Mouse (Mus musculus) lung, embryonic 16.5 days (tissue): ENCODE measurements around the gene Gng2. TPM values are rescaled to one million over a fixed set of nuclear protein-coding genes. Genes with fewer than 3 reads are reported as not detected.

Experiments used
- ATAC-seq: fragments of 200-750 bp; cut with Nextera tagmentation; 2 replicates; pipeline ENCODE4 v1.8.0; 2017; ENCODE audit warnings: low read depth, mild to moderate bottlenecking, moderate library complexity
- H3K27ac ChIP-seq: fragments of 300-500 bp; sonication (generic); 2 replicates; pipeline ENCODE4 v1.5.1; 2014; ENCODE audit warnings: mild to moderate bottlenecking, control low read depth, low read length
- H3K27me3 ChIP-seq: fragments of 300-500 bp; sonication (generic); 2 replicates; pipeline ENCODE4 v1.6.1; 2014; ENCODE audit warnings: low read depth, low read length, mixed read lengths; ENCODE audit not compliant: control insufficient read depth, insufficient read depth
- H3K36me3 ChIP-seq: fragments of 300-500 bp; sonication (generic); 2 replicates; pipeline ENCODE4 v1.6.1; 2014; ENCODE audit warnings: low read length; ENCODE audit not compliant: control insufficient read depth, insufficient read depth
- H3K4me1 ChIP-seq: fragments of 300-500 bp; sonication (generic); replicated peaks from 2 replicates; pipeline ENCODE4 v1.6.1; 2014; ENCODE audit warnings: low read length, mixed read lengths; ENCODE audit not compliant: control insufficient read depth, insufficient read depth
- H3K4me2 ChIP-seq: fragments of 300-500 bp; sonication (generic); 2 replicates; pipeline ENCODE4 v1.6.1; 2014; ENCODE audit warnings: low read depth, low read length, control low read depth
- H3K4me3 ChIP-seq: fragments of 300-500 bp; sonication (generic); 2 replicates; pipeline ENCODE4 v1.5.1; 2014; ENCODE audit warnings: mild to moderate bottlenecking, low read length, control low read depth
- H3K9ac ChIP-seq: fragments of 300-500 bp; sonication (generic); 2 replicates; pipeline ENCODE4 v1.6.1; 2014; ENCODE audit warnings: low read length, control low read depth
- H3K9me3 ChIP-seq: fragments of 300-500 bp; sonication (generic); 2 replicates; pipeline ENCODE4 v1.6.1; 2016; ENCODE audit warnings: low read length; ENCODE audit not compliant: control insufficient read depth
- WGBS: fragments of 180-500 bp; shearing (Covaris S2); extraction: QIAGEN DNeasy Blood & Tissue Kit; methylation state at CpG from one replicate; pipeline ENCODE4 v1.1.7; 2014; 5-methylcytosine and 5-hydroxymethylcytosine counted together
- polyA plus RNA-seq: library from polyadenylated mRNA; unstranded; fragments of >200 nt; fragmentation: Nextera tagmentation; extraction: Ambion mirVana; gene quantifications from 2 replicates; pipeline ENCODE4 v1.2.1, GENCODE M21; 2015

The Gng2 gene
- polyA plus RNA-seq, 1 experiment from 2014 or later: 69.7 TPM

DNA sequence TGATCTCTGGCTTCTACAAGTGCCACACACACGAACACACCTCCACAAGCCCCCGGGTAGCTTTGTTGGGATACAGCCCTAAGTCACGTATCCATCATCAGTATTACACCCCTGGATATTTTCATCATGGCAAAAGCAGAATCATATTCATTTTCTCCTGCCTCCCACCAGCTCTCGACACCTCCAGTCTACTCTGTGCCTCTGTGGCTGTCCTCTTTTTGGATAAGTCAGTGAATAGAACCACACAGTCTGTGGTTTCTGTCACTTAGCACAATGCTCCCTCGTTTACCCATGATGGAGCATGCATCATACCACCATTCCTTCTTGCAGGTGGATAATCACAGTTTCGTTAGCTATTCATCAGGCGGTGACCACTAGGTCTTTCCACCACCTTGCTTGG, 31.2 kb downstream of the Gng2 start:
- 91% methylated on average over 7 of the region's 7 CpGs for WGBS

DNA sequence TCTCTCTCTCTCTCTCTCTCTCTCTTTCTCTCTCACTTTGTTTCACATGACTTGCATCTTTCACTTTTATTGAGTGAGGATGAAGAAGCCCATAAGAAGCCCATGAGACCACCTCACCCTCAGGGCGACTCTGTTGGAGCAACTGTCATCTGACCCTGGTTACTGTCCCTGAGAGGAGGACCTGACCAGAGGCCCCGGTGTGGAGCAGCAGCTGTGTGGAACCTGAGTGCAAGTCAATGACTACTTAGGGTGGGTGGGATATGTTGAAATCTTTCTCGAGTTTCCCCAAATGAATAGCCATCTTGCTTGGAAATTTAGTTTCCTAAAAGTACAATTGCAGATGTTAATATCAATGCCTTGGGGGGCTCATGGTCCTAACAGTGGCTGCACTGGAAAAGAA, 34.7 kb downstream of the Gng2 start:
- no peak for ATAC-seq
- Histone ChIP-seq H3K4me1 (no peaks in the 10 kb centered on the region), H3K9me3 (no peaks in the 10 kb centered on the region), H3K4me2 (no peak overlapping the region), H3K36me3 (no peaks in the 10 kb centered on the region), H3K9ac (no peak overlapping the region), H3K27ac (no peak overlapping the region), H3K27me3 (no peaks in the 10 kb centered on the region), H3K4me3 (no peak overlapping the region)
- 61% methylated on average over 3 of the region's 3 CpGs for WGBS

More for the DNA sequence above, 31.2 kb downstream of the Gng2 start:
- no peak overlapping the region for H3K9ac ChIP-seq
- H3K4me3 ChIP-seq: no peak overlapping the region
- no peak overlapping the region for H3K4me2 ChIP-seq
- no peaks in the 10 kb centered on the region for H3K9me3 ChIP-seq
- no peak overlapping the region for H3K27ac ChIP-seq
- ATAC-seq: no peak
- H3K27me3 ChIP-seq: no peaks in the 10 kb centered on the region
- no peaks in the 10 kb centered on the region for H3K36me3 ChIP-seq
- H3K4me1 ChIP-seq: no peaks in the 10 kb centered on the region

DNA sequence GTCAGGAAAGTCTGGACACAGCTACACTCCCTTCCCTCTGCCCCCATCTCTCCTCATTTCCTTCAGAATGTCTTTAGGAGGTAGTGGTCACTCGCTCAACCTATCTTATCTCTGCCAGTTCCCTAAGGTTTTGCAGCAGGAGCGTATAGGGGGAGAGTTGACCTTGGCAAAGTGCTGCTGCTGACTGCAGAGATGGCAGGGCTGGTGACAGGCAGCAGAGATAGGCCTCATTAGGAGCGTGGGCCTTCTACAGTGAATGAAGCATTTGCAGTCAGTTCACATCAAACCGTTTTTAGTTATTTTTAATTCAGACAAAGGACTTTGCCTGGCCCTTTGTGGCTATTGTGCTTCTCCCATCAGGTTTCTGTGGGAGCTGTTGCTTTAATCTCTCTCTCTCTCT, 35.1 kb downstream of the Gng2 start:
- H3K27me3 ChIP-seq: no peaks in the 10 kb centered on the region
- no peak overlapping the region for H3K4me2 ChIP-seq
- WGBS: 63% methylated on average over 4 of the region's 4 CpGs
- no peaks in the 10 kb centered on the region for H3K4me1 ChIP-seq
- no peak overlapping the region for H3K27ac ChIP-seq
- ATAC-seq: no peak
- H3K9me3 ChIP-seq: no peaks in the 10 kb centered on the region
- H3K4me3 ChIP-seq: no peak overlapping the region
- no peaks in the 10 kb centered on the region for H3K36me3 ChIP-seq
- no peak overlapping the region for H3K9ac ChIP-seq

DNA sequence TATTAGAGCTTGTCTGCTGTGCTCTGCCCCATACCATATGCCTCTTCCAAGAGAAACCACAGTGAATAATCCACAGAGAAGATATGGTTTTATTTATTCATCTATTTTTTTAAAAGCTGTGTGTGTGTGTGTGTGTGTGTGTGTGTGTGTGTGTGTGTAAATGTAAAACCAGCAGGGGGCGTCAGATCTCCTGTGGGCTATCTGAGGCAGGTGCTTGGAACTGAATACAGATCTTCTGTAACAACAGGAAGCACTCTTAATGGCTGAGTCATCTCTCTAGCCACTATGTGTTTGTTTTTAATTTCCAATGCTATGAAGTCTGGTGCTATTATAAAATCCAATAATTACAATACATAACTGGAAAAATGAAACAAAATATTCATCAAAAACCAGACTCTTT, 37.4 kb downstream of the Gng2 start:
- H3K9ac ChIP-seq: no peak overlapping the region
- no peaks in the 10 kb centered on the region for H3K4me1 ChIP-seq
- no peaks in the 10 kb centered on the region for H3K36me3 ChIP-seq
- H3K4me2 ChIP-seq: no peak overlapping the region
- H3K4me3 ChIP-seq: no peak overlapping the region
- no peaks in the 10 kb centered on the region for H3K27me3 ChIP-seq
- ATAC-seq: no peak
- H3K27ac ChIP-seq: no peak overlapping the region
- H3K9me3 ChIP-seq: no peaks in the 10 kb centered on the region
- WGBS: 89% methylated on average over 1 of the region's 1 CpGs

DNA sequence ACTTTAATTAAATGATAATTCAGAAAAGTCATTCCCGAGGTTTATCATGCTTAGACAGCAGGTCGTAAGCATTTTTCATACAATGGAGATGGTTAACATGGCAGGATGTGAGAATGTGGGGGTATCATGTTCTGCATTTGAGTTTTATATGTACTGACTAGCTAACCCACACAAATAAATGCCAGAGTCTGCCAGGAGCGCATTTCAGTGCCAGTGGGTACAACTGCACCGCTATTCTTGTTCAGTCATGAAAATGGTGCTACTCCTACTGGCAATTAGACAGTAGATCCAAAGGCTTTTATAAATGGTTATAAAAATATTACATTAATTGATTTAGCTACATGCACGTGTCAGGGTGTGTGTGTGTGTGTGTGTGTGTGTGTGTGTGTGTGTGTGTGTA, 38.9 kb downstream of the Gng2 start:
- no peaks in the 10 kb centered on the region for H3K27me3 ChIP-seq
- H3K36me3 ChIP-seq: no peaks in the 10 kb centered on the region
- no peak overlapping the region for H3K4me3 ChIP-seq
- H3K9ac ChIP-seq: no peak overlapping the region
- WGBS: 85% methylated on average over 5 of the region's 5 CpGs
- no peak for ATAC-seq
- no peak overlapping the region for H3K4me2 ChIP-seq
- H3K27ac ChIP-seq: no peak overlapping the region
- no peaks in the 10 kb centered on the region for H3K9me3 ChIP-seq
- no peaks in the 10 kb centered on the region for H3K4me1 ChIP-seq

DNA sequence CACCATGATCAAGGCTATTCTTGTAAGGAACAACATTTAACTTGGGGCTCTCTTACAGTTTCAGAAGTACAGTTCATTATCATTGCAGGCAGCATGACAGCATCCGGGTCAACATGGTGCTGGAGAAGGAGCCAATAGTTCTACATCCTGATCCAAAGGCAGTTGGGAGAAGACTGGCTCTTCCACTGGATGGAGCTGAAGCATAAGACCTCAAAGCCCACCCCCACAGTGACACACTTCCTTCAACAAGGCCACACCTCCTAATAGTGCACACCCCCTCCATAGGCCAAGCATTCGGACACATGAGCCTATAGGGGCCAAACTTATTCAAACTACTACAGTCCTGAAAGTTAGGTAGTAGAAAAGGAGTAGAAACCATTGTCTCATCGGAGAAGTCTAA, 42.3 kb downstream of the Gng2 start:
- H3K9me3 ChIP-seq: no peaks in the 10 kb centered on the region
- WGBS: 90% methylated on average over 3 of the region's 3 CpGs
- H3K4me3 ChIP-seq: no peak overlapping the region
- H3K4me1 ChIP-seq: no peaks in the 10 kb centered on the region
- H3K9ac ChIP-seq: no peak overlapping the region
- ATAC-seq: no peak
- H3K27ac ChIP-seq: no peak overlapping the region
- H3K4me2 ChIP-seq: no peak overlapping the region
- H3K36me3 ChIP-seq: no peaks in the 10 kb centered on the region
- no peaks in the 10 kb centered on the region for H3K27me3 ChIP-seq

DNA sequence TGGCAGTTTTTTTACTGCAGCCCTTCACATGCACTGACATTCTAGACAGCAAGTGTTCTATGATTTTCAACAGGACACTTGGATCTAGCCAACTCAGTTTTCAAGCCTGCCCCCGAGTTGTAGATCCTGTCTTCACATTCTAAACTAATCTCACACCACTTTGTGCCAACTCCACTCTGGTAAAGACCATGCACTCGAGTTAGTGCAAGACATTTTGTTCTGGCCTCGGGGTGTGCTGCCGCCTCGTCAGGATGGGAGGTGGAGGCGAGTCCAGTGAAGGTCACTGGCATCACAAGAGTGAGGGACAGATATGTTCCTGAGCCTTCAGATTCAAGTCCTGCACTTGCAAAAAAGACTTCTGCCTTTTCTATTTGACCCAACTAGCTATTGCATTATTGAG, 44.1 kb downstream of the Gng2 start:
- Histone ChIP-seq H3K36me3 (no peaks in the 10 kb centered on the region), H3K4me1 (no peaks in the 10 kb centered on the region), H3K27ac (no peak overlapping the region), H3K4me2 (no peak overlapping the region), H3K4me3 (no peak overlapping the region), H3K9ac (no peak overlapping the region), H3K9me3 (no peaks in the 10 kb centered on the region), H3K27me3 (no peaks in the 10 kb centered on the region)
- 77% methylated on average over 6 of the region's 6 CpGs for WGBS
- no peak for ATAC-seq

DNA sequence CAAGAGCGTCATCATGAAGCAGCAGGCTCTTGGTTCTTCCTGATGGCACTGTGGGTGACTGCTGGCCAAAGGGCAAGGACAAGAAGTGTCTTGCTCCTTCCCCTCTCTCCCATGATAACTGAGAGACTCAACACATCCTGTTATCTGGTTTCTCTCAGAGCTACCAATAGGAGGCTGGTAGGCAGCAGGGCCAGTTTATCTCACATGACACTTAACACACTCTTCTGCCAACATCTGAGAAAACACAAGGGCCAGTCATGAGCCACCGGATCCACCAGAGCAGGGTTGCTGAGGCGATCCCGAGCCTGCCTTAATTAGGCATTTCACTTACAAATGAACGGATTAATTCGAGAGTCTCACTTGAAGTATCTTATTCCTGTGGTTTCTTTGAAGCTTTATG, 49.5 kb downstream of the Gng2 start:
- no peak overlapping the region for H3K9ac ChIP-seq
- H3K9me3 ChIP-seq: no peaks in the 10 kb centered on the region; the same call in 1 of the 2 replicates
- 38% methylated on average over 6 of the region's 6 CpGs for WGBS
- no peaks in the 10 kb centered on the region for H3K27me3 ChIP-seq
- 0 out of 2 replicates have a peak, but pooled peaks cover 3% of the 10 kb centered on the region for H3K36me3 ChIP-seq
- H3K27ac ChIP-seq: no peak overlapping the region
- no peaks in the 10 kb centered on the region for H3K4me1 ChIP-seq
- ATAC-seq: no peak
- H3K4me2 ChIP-seq: no peak overlapping the region
- H3K4me3 ChIP-seq: no peak overlapping the region

DNA sequence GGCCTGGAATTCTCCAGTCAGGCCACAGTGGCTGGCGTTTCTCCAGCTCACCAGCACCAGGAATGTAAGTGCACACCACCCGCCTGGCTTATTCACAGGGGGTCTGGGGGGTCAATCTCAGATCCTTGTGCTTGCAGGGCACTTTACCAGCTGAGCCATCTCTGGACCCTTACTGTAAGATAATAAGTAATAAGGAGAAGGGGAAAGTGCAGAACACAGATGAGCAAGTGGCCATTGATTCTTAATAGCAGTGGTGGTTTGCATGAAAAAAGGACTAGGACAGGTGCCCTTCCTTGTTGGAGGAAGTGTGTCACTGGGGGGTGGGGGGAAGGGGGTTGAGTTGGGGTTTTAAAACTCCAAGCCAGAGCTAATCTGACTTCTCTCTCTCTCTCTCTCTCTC, 50.3 kb downstream of the Gng2 start:
- Histone ChIP-seq H3K36me3 (0 out of 2 replicates have a peak, but pooled peaks cover 3% of the 10 kb centered on the region), H3K27ac (no peak overlapping the region), H3K9ac (no peak overlapping the region), H3K4me1 (no peaks in the 10 kb centered on the region), H3K9me3 (no peaks in the 10 kb centered on the region; the same call in 1 of the 2 replicates), H3K4me3 (no peak overlapping the region), H3K4me2 (no peak overlapping the region), H3K27me3 (no peaks in the 10 kb centered on the region)
- WGBS: 53% methylated on average over 2 of the region's 2 CpGs
- ATAC-seq: no peak

DNA sequence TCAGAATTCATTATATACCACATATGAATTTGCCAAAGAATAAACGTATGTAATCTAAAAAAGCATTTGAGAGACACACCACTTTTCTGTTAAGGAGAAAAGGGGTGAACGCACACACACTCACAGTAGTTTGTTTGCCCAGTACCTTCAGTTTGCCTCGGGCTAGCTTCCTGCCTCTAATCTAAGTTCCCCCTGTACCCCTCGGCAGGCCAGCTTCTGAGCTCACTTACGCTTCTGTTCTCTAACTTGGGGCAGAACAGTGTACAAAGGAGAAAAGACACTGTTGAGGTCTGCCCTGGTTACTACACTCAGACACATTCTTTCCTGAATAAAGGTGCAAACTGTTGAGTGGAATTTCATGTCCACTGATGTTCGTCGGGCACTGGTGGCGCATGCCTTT, 51.1 kb downstream of the Gng2 start:
- H3K4me3 ChIP-seq: no peak overlapping the region
- H3K9me3 ChIP-seq: no peaks in the 10 kb centered on the region; the same call in 1 of the 2 replicates
- no peak for ATAC-seq
- H3K9ac ChIP-seq: no peak overlapping the region
- no peak overlapping the region for H3K4me2 ChIP-seq
- 0 out of 2 replicates have a peak, but pooled peaks cover 3% of the 10 kb centered on the region for H3K36me3 ChIP-seq
- no peak overlapping the region for H3K27ac ChIP-seq
- 59% methylated on average over 8 of the region's 8 CpGs for WGBS
- H3K4me1 ChIP-seq: no peaks in the 10 kb centered on the region
- no peaks in the 10 kb centered on the region for H3K27me3 ChIP-seq
